Mouse (Mus musculus) MEL (cell line): Measurements from ENCODE around the gene Mtss1l. TPM values are rescaled to one million over a fixed set of nuclear protein-coding genes. Genes with fewer than 3 reads are reported as not detected.

ENCODE experiments used
- DNase-seq: peaks from one replicate; pipeline ENCODE4 v3.0.0; 2011; ENCODE audit warnings: low read depth, low spot score
- H3K27ac ChIP-seq: 2 replicates; pipeline ENCODE4 v1.5.1; 2012; ENCODE audit warnings: low read depth, mild to moderate bottlenecking, control low read depth, low read length, moderate library complexity; ENCODE audit not compliant: control insufficient read depth
- H3K27me3 ChIP-seq, 2 experiments: fragments of 150-350 bp in 1 of 2; sonication (generic) in 1 of 2; 2 replicates each; pipeline ENCODE4 v1.6.1; 2012; ENCODE audit warnings: low read length in 2 of 2, mild to moderate bottlenecking in 2 of 2, improper control_type of control experiment in 1 of 2, moderate library complexity in 1 of 2; ENCODE audit not compliant: insufficient read depth in 2 of 2, control insufficient read depth in 1 of 2
- H3K36me3 ChIP-seq, 2 experiments: 2 replicates each; pipeline ENCODE4 v1.6.1; 2012 to 2014; ENCODE audit warnings: low read length in 2 of 2, improper control_type of control experiment in 1 of 2, inconsistent platforms in 1 of 2, mild to moderate bottlenecking in 1 of 2; ENCODE audit not compliant: insufficient read depth in 2 of 2, control insufficient read depth in 1 of 2
- H3K4me1 ChIP-seq, 2 experiments: fragments of 150-350 bp in 1 of 2; sonication (generic) in 1 of 2; 2 replicates each; pipeline ENCODE4 v1.6.1; 2012; ENCODE audit warnings: low read length in 2 of 2, improper control_type of control experiment in 1 of 2, mild to moderate bottlenecking in 1 of 2; ENCODE audit not compliant: insufficient read depth in 2 of 2, control insufficient read depth in 1 of 2
- H3K4me3 ChIP-seq, 2 experiments: fragments of 150-350 bp in 1 of 2; sonication (generic) in 1 of 2; 2 replicates each; pipeline ENCODE4 v1.5.1; 2012; ENCODE audit warnings: low read depth in 2 of 2, low read length in 2 of 2, mild to moderate bottlenecking in 2 of 2, moderate library complexity in 2 of 2, control low read depth in 1 of 2, improper control_type of control experiment in 1 of 2; ENCODE audit not compliant: control insufficient read depth in 1 of 2, insufficient read depth in 1 of 2
- H3K79me2 ChIP-seq: 2 replicates; pipeline ENCODE4 v1.6.1; 2012; ENCODE audit warnings: mild to moderate bottlenecking, low read length, moderate library complexity; ENCODE audit not compliant: control insufficient read depth, poor library complexity, insufficient read depth
- H3K9ac ChIP-seq: 2 replicates; pipeline ENCODE4 v1.6.1; 2012; ENCODE audit warnings: low read depth, mild to moderate bottlenecking, control low read depth, low read length, moderate library complexity; ENCODE audit not compliant: control insufficient read depth, poor library complexity, severe bottlenecking
- H3K9me3 ChIP-seq: fragments of 150-350 bp; sonication (generic); replicated peaks from 2 replicates; pipeline ENCODE4 v1.6.1; 2012; ENCODE audit warnings: mild to moderate bottlenecking, low read length, improper control_type of control experiment, moderate library complexity; ENCODE audit not compliant: insufficient read depth
- CHD2 ChIP-seq: IDR thresholded peaks from 2 replicates; pipeline ENCODE4 v1.6.1; 2011; ENCODE audit warnings: low read length, improper control_type of control experiment
- MAX ChIP-seq: IDR thresholded peaks from 2 replicates; pipeline ENCODE4 v1.6.1; 2011; ENCODE audit warnings: low read length, improper control_type of control experiment
- MEF2A ChIP-seq: IDR thresholded peaks from 2 replicates; pipeline ENCODE4 v1.6.1; 2014; ENCODE audit warnings: low read depth, mild to moderate bottlenecking, inconsistent platforms, low read length, improper control_type of control experiment; ENCODE audit not compliant: poor library complexity, insufficient replicate concordance, severe bottlenecking; ENCODE audit errors: extremely low read depth
- MYC ChIP-seq: IDR thresholded peaks from 2 replicates; pipeline ENCODE4 v1.6.1; 2011; ENCODE audit warnings: low read depth, mild to moderate bottlenecking, low read length, improper control_type of control experiment, moderate library complexity
- NRF1 ChIP-seq: IDR thresholded peaks from 2 replicates; pipeline ENCODE4 v1.6.1; 2014; ENCODE audit warnings: low read depth, mild to moderate bottlenecking, inconsistent platforms, low read length, improper control_type of control experiment, moderate library complexity; ENCODE audit not compliant: poor library complexity, insufficient read depth, severe bottlenecking
- POLR2A ChIP-seq, 2 experiments: IDR thresholded peaks; 2 replicates each; pipeline ENCODE4 v1.6.1; 2011 to 2012; ENCODE audit warnings: low read length in 2 of 2, mild to moderate bottlenecking in 2 of 2, control low read depth in 1 of 2, improper control_type of control experiment in 1 of 2, low read depth in 1 of 2, moderate library complexity in 1 of 2; ENCODE audit not compliant: control insufficient read depth in 1 of 2, insufficient read depth in 1 of 2, poor library complexity in 1 of 2
- RAD21 ChIP-seq: IDR thresholded peaks from 2 replicates; pipeline ENCODE4 v1.6.1; 2011; ENCODE audit warnings: mild to moderate bottlenecking, low read depth, low read length, improper control_type of control experiment
- SMC3 ChIP-seq: IDR thresholded peaks from 2 replicates; pipeline ENCODE4 v1.6.1; 2011; ENCODE audit warnings: low read depth, low read length, improper control_type of control experiment
- TAL1 ChIP-seq: IDR thresholded peaks from 2 replicates; pipeline ENCODE4 v1.6.1; 2012; ENCODE audit warnings: mild to moderate bottlenecking, inconsistent platforms, low read length, moderate library complexity, mixed read lengths
- TBP ChIP-seq: IDR thresholded peaks from 2 replicates; pipeline ENCODE4 v1.8.0; 2011; ENCODE audit warnings: low read depth, low read length, improper control_type of control experiment
- UBTF ChIP-seq: IDR thresholded peaks from 2 replicates; pipeline ENCODE4 v1.6.1; 2012; ENCODE audit warnings: low read depth, mild to moderate bottlenecking, inconsistent platforms, low read length, improper control_type of control experiment, moderate library complexity, borderline replicate concordance; ENCODE audit not compliant: insufficient read depth
- ZC3H11A ChIP-seq: IDR thresholded peaks from 2 replicates; pipeline ENCODE4 v1.6.1; 2012; ENCODE audit warnings: low read depth, mild to moderate bottlenecking, inconsistent platforms, low read length, improper control_type of control experiment
- polyA plus RNA-seq, 2 experiments: library from polyadenylated mRNA; stranded (reverse) in 1 of 2; unstranded in 1 of 2; fragments of >175 nt in 1 of 2; fragments of >200 nt in 1 of 2; gene quantifications; 2 replicates each; pipeline versions ENCODE4 v1.2.1 to v1.2.4; 2012; ENCODE audit warnings: low replicate concordance in 2 of 2, low read depth in 1 of 2; ENCODE audit not compliant: insufficient read length in 2 of 2, insufficient read depth in 1 of 2, missing spikeins in 1 of 2
- total RNA-seq: library from RNA; depleted of rRNA; stranded (reverse); fragments of 300-350 nt; gene quantifications from 2 replicates; pipeline ENCODE4 v1.2.3, GENCODE M21; 2012

Mtss1l gene
- total and polyA plus RNA-seq, 3 experiments: 1.2 to 4.3 TPM; not detected in 1

DNA sequence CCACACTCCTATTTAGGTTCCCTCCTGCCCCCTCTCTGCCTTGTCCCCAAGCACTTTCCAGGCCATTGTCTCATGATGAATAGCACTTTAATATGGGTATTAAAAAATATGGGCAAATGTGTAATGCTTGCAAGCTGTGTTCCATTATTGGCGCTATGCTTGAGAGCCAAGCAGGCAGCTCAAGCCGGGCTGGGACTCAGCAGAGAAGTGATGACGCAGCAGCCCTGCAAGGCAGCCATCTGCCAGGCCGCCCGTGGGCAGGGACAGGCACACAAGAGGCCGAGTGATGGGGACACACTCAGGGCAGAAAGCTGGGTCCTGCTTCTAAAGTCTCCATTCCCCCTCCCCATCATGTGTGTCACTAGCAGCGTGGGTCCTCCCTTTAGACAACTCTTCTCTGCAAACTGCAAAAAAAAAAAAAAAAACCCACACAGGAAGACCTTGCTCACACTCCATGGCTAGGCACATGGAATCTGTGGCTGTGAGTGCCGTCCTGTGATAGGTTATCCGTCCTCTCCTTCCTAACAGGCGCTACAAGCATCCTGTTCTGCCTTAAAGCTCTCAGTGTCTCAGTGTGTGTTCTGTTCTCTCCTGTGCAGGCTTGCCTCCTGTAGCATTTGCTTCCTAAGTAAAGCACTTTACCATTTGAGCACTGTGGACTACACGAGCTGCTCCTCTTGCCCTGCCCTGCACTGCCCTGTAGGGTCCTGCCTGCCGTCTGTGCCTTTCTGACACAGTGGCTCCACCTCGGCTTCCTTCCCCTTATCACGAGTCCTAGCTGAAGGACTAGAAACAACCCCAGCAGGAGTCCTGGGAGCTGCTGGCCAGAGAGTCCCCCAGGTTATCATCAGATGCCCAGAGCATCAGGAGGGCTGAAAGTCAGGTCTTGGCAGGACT is 15.6 kb upstream of the Mtss1l start:
- no peak overlapping the region for H3K4me3 ChIP-seq
- H3K36me3 ChIP-seq: no peaks in the 10 kb centered on the region; a peak in 1 of 4 replicates
- no peaks in the 10 kb centered on the region for H3K79me2 ChIP-seq
- H3K9ac ChIP-seq: no peak overlapping the region
- no peaks in the 10 kb centered on the region for H3K9me3 ChIP-seq
- no peaks in the 10 kb centered on the region for H3K4me1 ChIP-seq
- H3K27me3 ChIP-seq: no peaks in the 10 kb centered on the region
- no peak for DNase-seq
- no peak for TF ChIP-seq RAD21
- no peak overlapping the region for H3K27ac ChIP-seq

DNA sequence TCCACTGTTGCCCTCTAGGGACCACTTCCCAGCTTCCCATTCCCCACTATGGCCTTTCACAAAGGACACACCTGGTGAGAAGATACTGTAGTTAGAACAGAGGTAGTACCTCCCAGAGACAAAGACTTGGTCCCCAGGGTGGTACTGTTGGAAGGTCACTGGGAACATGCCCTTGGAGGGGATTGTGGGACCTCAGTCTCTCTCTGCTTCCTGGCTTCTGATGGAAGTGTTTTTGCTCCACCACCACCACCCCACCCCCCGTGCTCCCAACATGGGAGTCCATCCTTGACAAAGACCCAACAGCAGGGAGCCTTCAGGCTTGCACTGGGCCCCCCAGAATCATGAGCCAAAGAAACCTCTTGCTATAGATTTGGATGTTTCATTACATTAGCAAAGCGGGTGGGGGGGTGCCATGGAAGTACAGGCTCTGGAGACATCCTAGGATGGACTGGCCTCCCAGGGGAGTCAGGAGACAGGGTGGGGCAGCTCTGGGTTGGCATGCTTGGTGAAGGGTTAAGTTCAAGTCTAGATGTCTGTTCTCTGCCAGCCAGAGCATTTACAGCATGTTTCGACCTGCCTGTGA is 14.9 kb upstream of the Mtss1l start:
- TF ChIP-seq SMC3: no peak
- TF ChIP-seq NRF1: no peak
- TF ChIP-seq CHD2: no peak
- TF ChIP-seq TBP: no peak
- no peak for TF ChIP-seq POLR2A (IDR thresholded peaks at IDR 0.05; ENCODE audit: control insufficient read depth in 1 of 2, insufficient read depth in 1 of 2, low read depth in 1 of 2, low read length in 2 of 2, poor library complexity in 1 of 2)
- no peak for TF ChIP-seq MEF2A
- TF ChIP-seq UBTF: no peak
- TF ChIP-seq TAL1: no peak
- TF ChIP-seq MAX: no peak
- Histone ChIP-seq H3K36me3 (no peaks in the 10 kb centered on the region; a peak in 1 of 4 replicates), H3K79me2 (no peaks in the 10 kb centered on the region), H3K4me3 (no peak overlapping the region), H3K9ac (no peak overlapping the region), H3K9me3 (no peaks in the 10 kb centered on the region), H3K27ac (no peak overlapping the region), H3K27me3 (no peaks in the 10 kb centered on the region), H3K4me1 (no peaks in the 10 kb centered on the region)
- no peak for DNase-seq

DNA sequence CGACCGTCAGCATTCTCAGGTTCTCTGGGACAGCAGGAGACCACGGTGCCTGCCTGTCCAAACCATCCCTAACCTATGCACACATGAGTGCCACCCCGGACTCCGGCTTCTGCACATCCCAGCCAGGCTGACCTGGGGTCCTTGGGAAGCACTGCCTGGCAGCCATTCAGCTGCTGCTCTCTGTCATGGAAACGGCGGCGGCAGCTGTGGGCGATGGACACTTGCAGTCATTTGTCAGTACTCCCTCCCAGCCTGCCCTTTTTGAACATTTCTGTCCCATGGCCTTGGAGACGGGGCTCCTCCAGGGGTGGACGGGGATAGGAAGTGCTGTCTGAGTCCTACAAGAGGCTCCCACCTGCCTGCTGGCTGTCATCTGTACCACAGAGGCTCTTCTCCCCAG is 12.8 kb upstream of the Mtss1l start:
- no peaks in the 10 kb centered on the region for H3K79me2 ChIP-seq
- TF ChIP-seq ZC3H11A (no peak), MYC (no peak)
- no peak for DNase-seq
- H3K27me3 ChIP-seq: no peaks in the 10 kb centered on the region
- H3K4me3 ChIP-seq: no peak overlapping the region
- no peaks in the 10 kb centered on the region for H3K4me1 ChIP-seq
- H3K36me3 ChIP-seq: no peaks in the 10 kb centered on the region
- no peak overlapping the region for H3K27ac ChIP-seq
- H3K9me3 ChIP-seq: no peaks in the 10 kb centered on the region
- no peak overlapping the region for H3K9ac ChIP-seq
